Mouse (Mus musculus) liver, adult 2 months (tissue): ENCODE measurements at regions not wholly inside any gene's neighbourhood (a gene's known extent, or its start where the extent isn't known, plus 50 kb on each side); places are given as distances from the start of the nearest gene placed in this dataset.

Experiments used
- CTCF ChIP-seq: fragments of 200-500 bp; IDR thresholded peaks from 2 replicates; pipeline ENCODE4 v1.5.1; 2011; ENCODE audit warnings: low read depth, low read length, control low read depth
- POLR2A ChIP-seq: fragments of 200-500 bp; IDR thresholded peaks from 2 replicates; pipeline ENCODE4 v1.6.1; 2011; ENCODE audit warnings: low read length, control low read depth; ENCODE audit not compliant: insufficient read depth; ENCODE audit errors: extremely low read depth

DNA sequence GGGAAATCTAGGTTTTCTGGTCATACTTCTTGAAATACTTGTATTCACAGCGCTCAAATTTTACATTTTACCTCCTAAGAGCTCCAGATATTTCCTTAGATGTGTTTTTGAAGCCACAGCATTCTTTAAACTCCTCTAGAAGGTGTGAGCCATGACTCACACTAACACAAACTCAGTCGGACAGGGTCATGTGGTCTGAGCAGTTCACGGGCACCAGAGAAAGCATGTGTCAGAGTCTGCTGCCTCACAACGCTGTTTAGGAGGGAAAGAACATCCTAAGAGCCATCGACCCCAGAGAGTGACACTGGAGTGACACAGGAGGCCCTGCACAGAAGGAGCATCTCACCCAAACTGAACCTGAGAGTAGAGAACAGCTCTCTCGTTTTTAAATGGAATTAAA is 332.2 kb downstream of the Lrig3 start:
- TF ChIP-seq CTCF (no peak), POLR2A (no peak)
